Mouse (Mus musculus): ENCODE data around the gene Meis3.
A peak's percentile ranks its signal among the peaks of the same experiment; 100 is the strongest.

Meis3 gene

GRCm38 (mm10) chr7:16213986-16214385, 39.1 kb downstream of the Meis3 start:
- no peak for DNase-seq

GRCm38 (mm10) chr7:16221582-16222272, 46.8 kb downstream of the Meis3 start, which contains the start of gene Dhx34:
TSS of gene Dhx34 (minus strand) at chr7:16222037.
- DNase-seq, result peak; percentile 96

GRCm38 (mm10) chr7:16229869-16230268, 55.0 kb downstream of the Meis3 start:
- no peak for DNase-seq
